Mouse (Mus musculus) fat pad, adult 2 months (tissue): ENCODE measurements around the gene Ripply2.
"Not testable (repeated sequence)": the region's sequence is repeated elsewhere in the genome, so short reads cannot be mapped to it uniquely, and the experiment has no call there.

Source experiments
- DNase-seq: peaks from one replicate; pipeline ENCODE4 v3.0.0-alpha.2; 2011; ENCODE audit warnings: low read depth, low spot score; ENCODE audit errors: extremely low read depth

Gene Ripply2

GRCm38 (mm10) chr9:87015288-87015937 is at the start of gene Ripply2:
Ripply2 (plus strand) TSS chr9:87015537.
- DNase-seq, result no peak

- not testable (repeated sequence) for DNase-seq
Measured at GRCm38 (mm10) chr9:86972471-86972870, 42.9 kb upstream of the Ripply2 start.

GRCm38 (mm10) chr9:86973562-86973961 is 41.8 kb upstream of the Ripply2 start:
- no peak for DNase-seq

- no peak for DNase-seq
Measured at GRCm38 (mm10) chr9:86976896-86977295, 38.4 kb upstream of the Ripply2 start.

- DNase-seq, result no peak
Measured at GRCm38 (mm10) chr9:86978257-86978907, 37.0 kb upstream of the Ripply2 start.

- no peak for DNase-seq
Measured at GRCm38 (mm10) chr9:86980048-86980447, 35.3 kb upstream of the Ripply2 start.

GRCm38 (mm10) chr9:86980942-86981341 is 34.4 kb upstream of the Ripply2 start:
- DNase-seq, result no peak

GRCm38 (mm10) chr9:86981551-86981950 is 33.8 kb upstream of the Ripply2 start:
- DNase-seq, result no peak

GRCm38 (mm10) chr9:86984583-86984982 is 30.8 kb upstream of the Ripply2 start:
- DNase-seq, result no peak

- no peak for DNase-seq
Measured at GRCm38 (mm10) chr9:86985105-86985504, 30.2 kb upstream of the Ripply2 start.

GRCm38 (mm10) chr9:86986703-86987296 is 28.5 kb upstream of the Ripply2 start:
- no peak for DNase-seq

GRCm38 (mm10) chr9:86989822-86990221 is 25.5 kb upstream of the Ripply2 start:
- no peak for DNase-seq

GRCm38 (mm10) chr9:86991758-86992157 is 23.6 kb upstream of the Ripply2 start:
- no peak for DNase-seq

GRCm38 (mm10) chr9:86997046-86997691 is 18.2 kb upstream of the Ripply2 start:
- no peak for DNase-seq

GRCm38 (mm10) chr9:86999956-87000582 is 15.3 kb upstream of the Ripply2 start:
- DNase-seq, result no peak

GRCm38 (mm10) chr9:87004701-87005434 is 10.5 kb upstream of the Ripply2 start:
- DNase-seq, result no peak

GRCm38 (mm10) chr9:87005435-87005779 is 9.9 kb upstream of the Ripply2 start:
- no peak for DNase-seq

GRCm38 (mm10) chr9:87008507-87008906 is 6.8 kb upstream of the Ripply2 start:
- no peak for DNase-seq

- no peak for DNase-seq
Measured at GRCm38 (mm10) chr9:87008919-87009318, 6.4 kb upstream of the Ripply2 start.

- no peak for DNase-seq
Measured at GRCm38 (mm10) chr9:87015938-87016294, 579 bp downstream of the Ripply2 start.
